Mouse (Mus musculus) gastrocnemius, postnatal 36 days (tissue): Measurements from ENCODE around the gene Gm11111. TPM values are rescaled to one million over a fixed set of nuclear protein-coding genes. Genes with fewer than 3 reads are reported as not detected.
"Not testable (repeated sequence)": the region's sequence is repeated elsewhere in the genome, so short reads cannot be mapped to it uniquely, and the experiment has no call there.

Experiments
- DNase-seq, 2 experiments: peaks; one replicate each; pipeline ENCODE4 v3.0.0; 2022
- intact Hi-C: fragments of 180-260 bp; cut with DNase I; formaldehyde crosslinking; loops from one replicate; pipeline ENCODE4 v1.15.1; 2025
- long read RNA-seq, 2 experiments: library from polyadenylated mRNA; stranded (forward); transcript quantifications; one replicate each; pipeline ENCODE4 v2.0.0; 2021
- total RNA-seq, 2 experiments: library from RNA; stranded (reverse); gene quantifications; 2 replicates each; pipeline ENCODE4 v1.2.3; 2021

The Gm11111 gene
- total RNA-seq: not detected
- long read RNA-seq, experiment 1: 0 reads
- long read RNA-seq, experiment 2: 0 reads

DNA sequence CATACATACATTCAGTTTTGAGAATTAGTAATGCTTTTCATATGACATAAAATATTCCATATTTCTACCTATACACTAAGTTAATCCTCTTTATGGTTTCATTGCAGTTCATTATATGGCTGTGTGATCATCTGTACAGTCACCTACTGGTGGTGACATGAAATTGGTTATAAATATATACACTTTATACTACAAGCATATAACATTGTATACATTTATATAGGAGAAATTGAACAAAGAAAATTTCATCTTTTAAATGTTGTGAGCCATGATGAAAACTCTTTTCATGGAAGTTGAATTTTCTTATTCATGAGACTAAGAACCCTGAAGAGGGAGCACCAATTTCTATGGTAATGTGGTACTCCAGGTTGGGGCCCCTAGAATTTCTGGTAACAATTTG is at the start of gene Gm11111:
Gm11111 (plus strand) TSS at position 301 of the 400 bp plus-strand sequence.
- intact Hi-C loops: no loop called here

GRCm38 (mm10) chr5:98516214-98516613 is 36.3 kb upstream of the Gm11111 start:
- DNase-seq: no peak
- intact Hi-C loops: no loop called here

More for the DNA sequence above, at the start of gene Gm11111:
- DNase-seq: no peak

GRCm38 (mm10) chr5:98520118-98520517 is 32.4 kb upstream of the Gm11111 start:
- no peak for DNase-seq
- intact Hi-C loops: no loop called here

DNA sequence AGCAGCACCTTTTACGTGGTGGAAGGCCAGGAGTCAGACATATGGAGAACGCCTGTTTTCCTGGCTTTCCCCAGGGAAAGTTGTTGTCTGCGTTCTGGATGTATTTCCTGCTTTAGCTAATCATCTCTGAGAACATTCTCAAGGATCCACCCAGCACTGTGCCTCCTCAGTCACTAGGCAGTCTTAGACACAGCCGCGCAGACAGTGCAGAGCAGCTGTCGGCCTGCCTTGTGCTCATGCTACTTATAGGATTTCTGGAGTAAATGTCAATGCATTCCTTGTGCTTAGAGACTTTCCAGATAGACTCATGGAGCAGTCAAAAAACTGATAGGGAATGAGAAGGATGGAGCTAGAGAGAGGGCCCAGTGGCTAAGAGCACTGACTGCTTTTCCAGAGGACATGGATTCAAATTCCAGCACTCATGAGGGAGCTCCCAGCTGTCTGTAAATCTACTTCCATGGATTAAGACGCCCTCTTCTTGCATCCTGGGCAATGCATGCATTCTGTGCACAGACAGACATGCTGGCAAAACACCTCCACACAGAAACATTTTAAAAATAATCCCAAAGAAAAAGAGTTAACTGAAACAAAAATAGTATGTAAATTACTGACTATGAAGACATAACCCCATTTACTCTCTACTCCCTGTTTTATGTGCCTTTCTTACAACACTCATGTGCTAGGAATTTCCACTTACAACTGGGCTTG is 30.1 kb upstream of the Gm11111 start:
- DNase-seq: no peak

GRCm38 (mm10) chr5:98523050-98523449 is 29.4 kb upstream of the Gm11111 start:
- intact Hi-C loops: no loop called here
- no peak for DNase-seq

More for the DNA sequence above, 30.1 kb upstream of the Gm11111 start:
- intact Hi-C loops: no loop called here

GRCm38 (mm10) chr5:98523783-98524182 is 28.7 kb upstream of the Gm11111 start:
- intact Hi-C loops: no loop called here
- DNase-seq: no peak

- DNase-seq: no peak
- intact Hi-C loops: no loop called here
These were observed 11.2 kb upstream of the Gm11111 start for GRCm38 (mm10) chr5:98541333-98541732.

DNA sequence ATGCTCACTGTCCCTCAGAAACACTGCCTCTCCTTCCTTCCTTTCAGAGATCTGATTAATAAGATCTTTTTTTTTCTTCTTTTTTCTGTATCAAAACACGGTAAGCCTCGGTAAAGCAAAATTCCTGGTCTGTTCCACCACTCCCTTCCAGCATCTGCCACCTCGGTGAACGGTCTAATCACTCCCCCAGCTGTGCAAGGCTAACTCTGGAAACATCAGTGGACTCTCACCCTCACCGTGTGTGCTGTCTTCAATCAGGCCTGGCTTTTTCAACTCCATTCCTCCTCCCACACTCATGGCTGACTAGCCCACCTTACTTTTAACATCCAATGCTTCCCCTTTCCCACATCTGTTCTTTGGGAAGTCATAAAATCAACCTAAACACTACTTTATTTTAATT is 2.2 kb upstream of the Gm11111 start:
- intact Hi-C loops: no loop called here
- DNase-seq: no peak

- no peak for DNase-seq
- intact Hi-C loops: no loop called here
These were observed 1.6 kb upstream of the Gm11111 start for GRCm38 (mm10) chr5:98550873-98551272.

- DNase-seq: no peak
- intact Hi-C loops: no loop called here
These were observed 511 bp downstream of the Gm11111 start for GRCm38 (mm10) chr5:98552811-98553601.

DNA sequence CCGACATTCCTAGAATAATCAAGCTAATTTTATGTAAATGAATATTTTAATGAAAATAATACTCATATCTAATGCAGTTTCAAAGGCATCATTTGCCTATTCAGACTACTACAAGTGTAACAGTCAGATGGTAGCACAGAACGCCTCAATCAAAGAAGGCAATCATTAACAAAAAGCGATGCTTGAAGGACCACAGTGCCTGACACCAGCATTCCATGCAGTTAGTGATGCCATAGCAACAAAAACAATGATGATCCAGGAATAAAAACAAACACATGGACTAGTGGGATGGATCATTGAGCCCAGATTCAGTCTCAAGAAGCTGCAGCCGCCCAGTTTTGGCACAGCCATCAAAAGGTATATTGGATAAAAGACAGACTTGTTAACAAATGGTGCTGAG is 8.8 kb downstream of the Gm11111 start:
- intact Hi-C loops: no loop called here
- no peak for DNase-seq

DNA sequence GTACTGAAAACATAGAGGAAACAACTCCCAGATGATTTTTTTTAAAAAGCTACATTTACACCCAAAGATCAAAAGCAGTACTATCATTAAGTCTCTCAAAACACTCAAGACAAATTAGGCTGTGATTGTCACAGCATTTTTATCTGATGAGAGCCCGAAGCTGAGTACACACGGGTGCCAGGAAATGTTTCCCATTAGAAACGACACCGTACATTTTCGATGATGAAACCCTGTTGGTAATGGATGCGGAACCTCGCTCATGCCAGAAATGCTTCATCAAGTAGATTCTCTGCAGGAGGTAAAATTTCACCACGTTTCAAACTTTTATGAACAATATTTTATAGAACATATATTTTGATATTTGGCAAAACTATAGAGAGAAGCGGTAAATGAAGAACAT is 10.3 kb downstream of the Gm11111 start:
- DNase-seq: no peak
- intact Hi-C loops: no loop called here

- intact Hi-C loops: no loop called here
- DNase-seq: no peak
These were observed 11.3 kb downstream of the Gm11111 start for GRCm38 (mm10) chr5:98563801-98564200.

GRCm38 (mm10) chr5:98566461-98567193 is 14.1 kb downstream of the Gm11111 start:
- DNase-seq: no peak
- intact Hi-C loops: no loop called here

- intact Hi-C loops: no loop called here
- no peak for DNase-seq
These were observed 16.0 kb downstream of the Gm11111 start for GRCm38 (mm10) chr5:98568481-98568880.

GRCm38 (mm10) chr5:98569029-98569513 is 16.6 kb downstream of the Gm11111 start:
- DNase-seq: no peak
- intact Hi-C loops: no loop called here

DNA sequence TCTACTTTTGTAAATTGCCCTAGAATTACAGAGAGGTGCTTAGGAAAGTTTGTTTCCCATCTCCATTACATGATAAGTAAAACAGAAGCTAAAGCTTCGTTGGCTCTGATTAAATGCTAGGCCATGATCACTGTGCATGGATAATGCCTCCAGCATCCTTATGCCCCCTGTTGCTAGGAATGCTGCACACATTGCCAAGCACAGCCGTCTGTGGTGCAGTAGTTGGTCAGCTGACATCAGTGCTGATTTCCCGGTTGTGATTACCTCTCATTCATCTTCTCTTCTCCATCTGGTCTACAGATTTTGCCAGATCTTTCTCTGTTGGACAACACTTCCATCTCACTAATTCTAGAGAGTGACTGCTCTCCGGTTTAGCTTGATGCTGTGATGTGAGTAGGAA is 19.9 kb downstream of the Gm11111 start:
- no peak for DNase-seq
- intact Hi-C loops: no loop called here

GRCm38 (mm10) chr5:98574711-98575470 is 22.4 kb downstream of the Gm11111 start:
- intact Hi-C loops: no loop called here
- DNase-seq: no peak

- no peak for DNase-seq
- intact Hi-C loops: no loop called here
These were observed 23.0 kb downstream of the Gm11111 start for GRCm38 (mm10) chr5:98575471-98575834.

DNA sequence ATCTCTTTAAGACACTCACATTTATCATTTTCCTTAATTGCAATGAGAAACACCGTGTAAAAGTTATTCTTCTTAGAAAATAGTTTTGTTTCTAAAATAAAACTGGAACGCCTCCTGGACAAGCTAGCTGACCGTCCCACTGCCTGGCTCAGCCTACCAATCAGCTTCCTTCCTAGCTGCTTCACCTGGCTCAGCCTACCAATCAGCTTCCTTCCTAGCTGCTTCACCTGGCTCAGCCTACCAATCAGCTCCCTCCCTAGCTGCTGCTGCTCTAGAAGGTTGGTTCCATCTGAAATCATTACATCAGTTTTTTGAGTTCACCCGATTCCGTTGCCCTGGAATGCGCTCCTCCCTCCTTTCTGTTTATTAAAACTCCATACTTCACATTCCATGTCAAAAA is 24.0 kb downstream of the Gm11111 start:
- intact Hi-C loops, DNase-seq: not testable (repeated sequence)
